Mouse (Mus musculus): ENCODE measurements at regions not wholly inside any gene's neighbourhood (a gene's known extent, or its start where the extent isn't known, plus 50 kb on each side); places are given as distances from the start of the nearest gene placed in this dataset.

GRCm38 (mm10) chr10:10205805-10206520, 266.2 kb downstream of the Adgb start:
- TF ChIP-seq CTCF (IDR thresholded peaks at IDR 0.05; ENCODE audit: borderline replicate concordance, insufficient read depth, low read length) (no peak), POLR2A (IDR thresholded peaks at IDR 0.05; ENCODE audit: low read depth, low read length) (no peak)

All from embryonic fibroblast, embryonic 13.5 days (primary cell).